Mouse (Mus musculus): ENCODE measurements around the gene Gm20503.

The Gm20503 gene

GRCm38 (mm10) chr4:59069276-59069675 lies 66.3 kb downstream of the Gm20503 start:
- in situ Hi-C loops (cut with MboI, MseI), result no loop called here

- in situ Hi-C loops (cut with MboI, MseI), result no loop called here
Measured at GRCm38 (mm10) chr4:59083430-59083829, 80.4 kb downstream of the Gm20503 start.

- in situ Hi-C loops (cut with MboI, MseI), result no loop called here
Measured at GRCm38 (mm10) chr4:59089391-59089790, 86.4 kb downstream of the Gm20503 start.
